Mouse (Mus musculus) hindbrain, postnatal 0 days (tissue): ENCODE measurements around the gene Rpp25l. TPM values are rescaled to one million over a fixed set of nuclear protein-coding genes. Genes with fewer than 3 reads are reported as not detected.

Source experiments
- ATAC-seq: fragments of 200-750 bp; cut with Nextera tagmentation; 2 replicates; pipeline ENCODE4 v1.8.0; 2017; ENCODE audit warnings: mild to moderate bottlenecking, moderate TSS enrichment, moderate library complexity
- DNase-seq: peaks from one replicate; pipeline ENCODE4 v3.0.0-alpha.2; 2015; ENCODE audit warnings: low spot score
- H3K27ac ChIP-seq: fragments of 300-500 bp; sonication (generic); 2 replicates; pipeline ENCODE4 v1.5.1; 2014; ENCODE audit warnings: mild to moderate bottlenecking
- H3K27me3 ChIP-seq: fragments of 300-500 bp; sonication (generic); 2 replicates; pipeline ENCODE4 v1.6.1; 2014; ENCODE audit warnings: low read length, mixed read lengths; ENCODE audit not compliant: insufficient read depth
- H3K36me3 ChIP-seq: fragments of 300-500 bp; sonication (generic); 2 replicates; pipeline ENCODE4 v1.6.1; 2014; ENCODE audit warnings: low read length, mixed read lengths; ENCODE audit not compliant: insufficient read depth
- H3K4me1 ChIP-seq: fragments of 300-500 bp; sonication (generic); 2 replicates; pipeline ENCODE4 v1.6.1; 2014; ENCODE audit warnings: antibody characterized with exemption, low read length, mixed read lengths; ENCODE audit not compliant: insufficient read depth
- H3K4me2 ChIP-seq: fragments of 300-500 bp; sonication (generic); 2 replicates; pipeline ENCODE4 v1.6.1; 2014; ENCODE audit warnings: low read depth, mild to moderate bottlenecking, low read length, moderate library complexity, mixed read lengths
- H3K4me3 ChIP-seq: fragments of 300-500 bp; sonication (generic); 2 replicates; pipeline ENCODE4 v1.5.1; 2014; ENCODE audit warnings: low read length
- H3K9ac ChIP-seq: fragments of 300-500 bp; sonication (generic); replicated peaks from 2 replicates; pipeline ENCODE4 v1.6.1; 2014; ENCODE audit warnings: mild to moderate bottlenecking, low read length, moderate library complexity, mixed read lengths
- H3K9me3 ChIP-seq: fragments of 300-500 bp; sonication (generic); 2 replicates; pipeline ENCODE4 v1.6.1; 2016; ENCODE audit warnings: low read length, mixed read lengths
- CTCF ChIP-seq: IDR thresholded peaks from 2 replicates; pipeline ENCODE4 v1.5.1; 2016; ENCODE audit warnings: antibody characterized with exemption, control low read depth, low read depth
- WGBS: fragments of 180-500 bp; shearing (Covaris S2); extraction: QIAGEN DNeasy Blood & Tissue Kit; methylation state at CpG from one replicate; pipeline ENCODE4 v1.1.7; 2014; 5-methylcytosine and 5-hydroxymethylcytosine counted together
- polyA plus RNA-seq: library from polyadenylated mRNA; unstranded; fragments of >200 nt; fragmentation: Nextera tagmentation; extraction: Ambion mirVana; gene quantifications from 2 replicates; pipeline ENCODE4 v1.2.1, GENCODE M21; 2015
- total RNA-seq: library from RNA; depleted of rRNA; stranded (reverse); fragments of >200 nt; gene quantifications from 2 replicates; pipeline ENCODE4 v1.2.3, GENCODE M21; 2014

Rpp25l gene
- total and polyA plus RNA-seq, 2 experiments from 2014 or later, result 35.0 to 47.3 TPM

- H3K4me2 ChIP-seq, result no peak overlapping the region
- 49% methylated on average over 6 of the region's 6 CpGs for WGBS
- peaks cover 29% of the 10 kb centered on the region for H3K36me3 ChIP-seq
- TF ChIP-seq CTCF, result no peak
- no peaks in the 10 kb centered on the region for H3K27me3 ChIP-seq
- peaks cover 10% of the 10 kb centered on the region; the same call in 1 of the 2 replicates for H3K4me1 ChIP-seq
- H3K9me3 ChIP-seq, result no peaks in the 10 kb centered on the region
- no peak overlapping the region for H3K27ac ChIP-seq
- H3K4me3 ChIP-seq, result no peak overlapping the region
- no peak overlapping the region for H3K9ac ChIP-seq
- ATAC-seq (no peak), DNase-seq (no peak)
Observed at GRCm38 (mm10) chr4:41716834-41717233, 3.5 kb upstream of the Rpp25l start.

DNA sequence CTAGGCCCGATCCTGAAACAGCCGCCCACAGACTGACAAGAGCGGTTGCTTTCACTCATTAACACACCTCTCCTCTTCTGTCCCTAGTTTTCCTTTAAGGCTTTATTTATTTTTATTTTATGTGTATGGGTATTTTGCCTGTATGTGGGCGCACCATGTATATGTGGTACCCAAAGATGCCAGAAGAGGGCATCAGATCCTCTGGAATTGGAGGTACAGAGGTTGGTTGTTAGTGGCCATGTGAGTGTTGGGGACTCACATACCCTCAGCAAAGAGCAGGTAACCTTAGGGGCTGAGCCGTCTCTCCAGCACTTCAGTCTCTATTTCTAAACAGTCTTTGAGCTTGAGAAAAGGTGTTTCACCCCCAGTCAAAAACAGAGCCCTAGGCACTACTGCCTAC is 2.3 kb upstream of the Rpp25l start:
- no peak for ATAC-seq
- H3K27ac ChIP-seq, result no peak overlapping the region
- 84% methylated on average over 5 of the region's 5 CpGs for WGBS
- no peaks in the 10 kb centered on the region for H3K27me3 ChIP-seq
- peaks cover 10% of the 10 kb centered on the region; the same call in 1 of the 2 replicates for H3K4me1 ChIP-seq
- H3K4me3 ChIP-seq, result no peak overlapping the region
- no peak overlapping the region for H3K4me2 ChIP-seq
- peak; percentile 67 for DNase-seq
- H3K9ac ChIP-seq, result no peak overlapping the region
- no peaks in the 10 kb centered on the region for H3K9me3 ChIP-seq
- TF ChIP-seq CTCF, result peak; percentile 73
- peaks cover 28% of the 10 kb centered on the region for H3K36me3 ChIP-seq

DNA sequence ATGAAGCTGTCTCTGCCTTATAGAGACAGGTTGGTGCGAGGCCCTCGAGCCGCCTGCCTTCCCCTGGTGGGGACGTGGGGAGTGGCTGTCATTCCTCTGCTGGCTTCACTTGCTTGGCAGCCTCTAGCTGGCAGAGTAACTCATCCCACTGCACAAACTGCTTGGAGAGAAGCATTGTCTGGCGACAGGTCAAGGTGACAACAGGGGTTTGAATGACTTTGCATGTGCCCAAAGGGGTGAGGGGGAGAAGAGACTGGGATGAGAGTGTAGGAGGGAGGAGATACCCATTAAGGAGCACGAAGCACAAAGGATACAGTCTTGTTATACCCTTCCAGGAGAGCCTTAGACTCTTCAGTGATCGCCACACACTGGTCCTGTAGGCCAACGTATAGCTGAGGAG is 1.7 kb upstream of the Rpp25l start:
- 75% methylated on average over 8 of the region's 8 CpGs for WGBS
- DNase-seq, result no peak
- no peak for ATAC-seq
- Histone ChIP-seq H3K4me2 (no peak overlapping the region), H3K27me3 (no peaks in the 10 kb centered on the region), H3K4me1 (peaks cover 10% of the 10 kb centered on the region; the same call in 1 of the 2 replicates), H3K36me3 (peaks cover 25% of the 10 kb centered on the region), H3K9ac (no peak overlapping the region), H3K4me3 (no peak overlapping the region), H3K27ac (no peak overlapping the region), H3K9me3 (no peaks in the 10 kb centered on the region)
- TF ChIP-seq CTCF, result no peak

- Histone ChIP-seq H3K4me1 (peaks cover 10% of the 10 kb centered on the region; the same call in 1 of the 2 replicates), H3K36me3 (peaks cover 20% of the 10 kb centered on the region), H3K4me2 (peak overlapping the region; percentile 90), H3K4me3 (peak overlapping the region; percentile 69), H3K27ac (0 out of 2 replicates have a peak overlapping the region, but pooled peaks have one; percentile 27), H3K27me3 (no peaks in the 10 kb centered on the region), H3K9ac (no peak overlapping the region), H3K9me3 (no peaks in the 10 kb centered on the region)
- peak; percentile 89 for TF ChIP-seq CTCF
- WGBS, result 11% methylated on average over 8 of the region's 8 CpGs
- DNase-seq, result peak; percentile 90
- ATAC-seq, result peak; percentile 24; the same call in 1 of the 2 replicates
Observed at GRCm38 (mm10) chr4:41714276-41714675, 942 bp upstream of the Rpp25l start.

- no peak for TF ChIP-seq CTCF
- Histone ChIP-seq H3K27me3 (no peaks in the 10 kb centered on the region), H3K9ac (peak overlapping the region; percentile 82), H3K9me3 (no peaks in the 10 kb centered on the region), H3K4me3 (peak overlapping the region; percentile 69), H3K4me1 (peaks cover 10% of the 10 kb centered on the region; the same call in 1 of the 2 replicates), H3K27ac (peak overlapping the region; percentile 80), H3K36me3 (peaks cover 7% of the 10 kb centered on the region; the same call in 1 of the 2 replicates), H3K4me2 (peak overlapping the region; percentile 90)
- ATAC-seq (peak; percentile 4; the same call in 1 of the 2 replicates), DNase-seq (peak; percentile 38)
- 32% methylated on average over 31 of the region's 31 CpGs for WGBS
Observed at GRCm38 (mm10) chr4:41712421-41713196, 725 bp downstream of the Rpp25l start.

- ATAC-seq, result no peak
- WGBS, result 58% methylated on average over 16 of the region's 16 CpGs
- Histone ChIP-seq H3K4me2 (peak overlapping the region; percentile 90), H3K4me3 (peak overlapping the region; percentile 69), H3K36me3 (no peaks in the 10 kb centered on the region), H3K27me3 (no peaks in the 10 kb centered on the region), H3K27ac (no peak overlapping the region), H3K4me1 (peaks cover 11% of the 10 kb centered on the region; the same call in 1 of the 2 replicates), H3K9me3 (no peaks in the 10 kb centered on the region), H3K9ac (peak overlapping the region; percentile 82)
- TF ChIP-seq CTCF, result no peak
- DNase-seq, result no peak
Observed at GRCm38 (mm10) chr4:41711705-41712375, 1.5 kb downstream of the Rpp25l start.
